Mouse (Mus musculus) liver, embryonic 14.5 days (tissue): ENCODE results near the gene Cdkn2aipnl. TPM values are rescaled to one million over a fixed set of nuclear protein-coding genes. Genes with fewer than 3 reads are reported as not detected.

Experiments used
- ATAC-seq: fragments of 200-750 bp; cut with Nextera tagmentation; 2 replicates; pipeline ENCODE4 v1.8.0; 2017; ENCODE audit warnings: moderate number of reproducible peaks, mild to moderate bottlenecking, moderate library complexity; ENCODE audit not compliant: insufficient read depth
- DNase-seq, 3 experiments: peaks; one replicate each; pipeline ENCODE4 v3.0.0-alpha.2; 2012 to 2013; ENCODE audit warnings: low read depth in 3 of 3, low spot score in 3 of 3
- H3K27ac ChIP-seq: fragments of 300-500 bp; sonication (generic); 2 replicates; pipeline ENCODE4 v1.5.1; 2014; ENCODE audit warnings: moderate library complexity, mild to moderate bottlenecking, control low read depth, inconsistent platforms
- H3K27me3 ChIP-seq: fragments of 300-500 bp; sonication (generic); 2 replicates; pipeline ENCODE4 v1.6.1; 2014; ENCODE audit warnings: mild to moderate bottlenecking, low read length, moderate library complexity; ENCODE audit not compliant: control insufficient read depth, insufficient read depth
- H3K36me3 ChIP-seq: fragments of 300-500 bp; sonication (generic); replicated peaks from 2 replicates; pipeline ENCODE4 v1.6.1; 2014; ENCODE audit warnings: low read depth; ENCODE audit not compliant: control insufficient read depth, insufficient read depth
- H3K4me1 ChIP-seq, 2 experiments: fragments of 200-500 bp in 1 of 2; fragments of 300-500 bp in 1 of 2; sonication (generic) in 1 of 2; replicated peaks; 2 replicates each; pipeline ENCODE4 v1.6.1; 2012 to 2014; ENCODE audit warnings: antibody characterized with exemption in 1 of 2, inconsistent platforms in 1 of 2, low read length in 1 of 2; ENCODE audit not compliant: control insufficient read depth in 2 of 2, insufficient read depth in 2 of 2
- H3K4me2 ChIP-seq: fragments of 300-500 bp; sonication (generic); 2 replicates; pipeline ENCODE4 v1.6.1; 2014; ENCODE audit warnings: low read depth, mild to moderate bottlenecking, control low read depth, moderate library complexity
- H3K4me3 ChIP-seq, 2 experiments: fragments of 200-500 bp in 1 of 2; fragments of 300-500 bp in 1 of 2; sonication (generic) in 1 of 2; 2 replicates each; pipeline ENCODE4 v1.5.1; 2012 to 2014; ENCODE audit warnings: low read depth in 2 of 2, low read length in 2 of 2, mild to moderate bottlenecking in 2 of 2, control low read depth in 1 of 2, inconsistent platforms in 1 of 2, moderate library complexity in 1 of 2; ENCODE audit not compliant: insufficient read depth in 1 of 2
- H3K9ac ChIP-seq: fragments of 300-500 bp; sonication (generic); replicated peaks from 2 replicates; pipeline ENCODE4 v1.6.1; 2014; ENCODE audit warnings: mild to moderate bottlenecking, control low read depth, moderate library complexity
- H3K9me3 ChIP-seq: fragments of 300-500 bp; sonication (generic); 2 replicates; pipeline ENCODE4 v1.6.1; 2016; ENCODE audit warnings: low read length, mixed read lengths; ENCODE audit not compliant: control insufficient read depth
- CTCF ChIP-seq: IDR thresholded peaks from 2 replicates; pipeline ENCODE4 v1.5.1; 2016; ENCODE audit warnings: antibody characterized with exemption, low read depth, control low read depth
- EP300 ChIP-seq: IDR thresholded peaks from 2 replicates; pipeline ENCODE4 v1.6.1; 2016; ENCODE audit warnings: antibody characterized with exemption, low read depth
- WGBS: fragments of 180-500 bp; shearing (Covaris S2); extraction: QIAGEN DNeasy Blood & Tissue Kit; methylation state at CpG from one replicate; pipeline ENCODE4 v1.1.7; 2014; ENCODE audit not compliant: insufficient replicate concordance; 5-methylcytosine and 5-hydroxymethylcytosine counted together
- polyA plus RNA-seq, 2 experiments: library from polyadenylated mRNA; depleted of rRNA in 1 of 2; stranded (reverse) in 1 of 2; unstranded in 1 of 2; fragments of >200 nt; fragmentation: Nextera tagmentation in 1 of 2; extraction: Ambion mirVana in 1 of 2; gene quantifications; 2 replicates each; pipeline versions ENCODE4 v1.2.1 to v1.2.3; 2012 to 2014

The Cdkn2aipnl gene
- polyA plus RNA-seq, 2 experiments: 19.0 to 53.5 TPM

- Histone ChIP-seq H3K4me3 (peak within 1 kb of the TSS; percentile 86 to 92), H3K9me3 (no peaks in the 10 kb centered on the region), H3K36me3 (no peaks in the 10 kb centered on the region), H3K27ac (peak within 1 kb of the TSS; percentile 83), H3K4me2 (peak within 1 kb of the TSS; percentile 94), H3K27me3 (no peaks in the 10 kb centered on the region), H3K4me1 (peaks cover 9 to 21% of the 10 kb centered on the region in 2 experiments), H3K9ac (peak within 1 kb of the TSS; percentile 80)
- peak; percentile 82 for ATAC-seq
- TF ChIP-seq EP300 (0 out of 2 replicates have a peak, but pooled peaks have one; percentile 6), CTCF (no peak)
- under 1% methylated on average over 51 of the region's 51 CpGs for WGBS
- DNase-seq: peak; percentile 91 to 94 (median 93)
Measured at GRCm38 (mm10) chr11:52003772-52004528, 36.5 kb downstream of the Cdkn2aipnl start, which contains the start of gene Cdkl3. Gene Cdkl3, plus strand, starts transcription at chr11:52004221.

- no peak for TF ChIP-seq EP300
- no peak for TF ChIP-seq CTCF
- no peak overlapping the region for H3K4me3 ChIP-seq
- ATAC-seq: no peak
Measured at GRCm38 (mm10) chr11:52005586-52005985, 38.1 kb downstream of the Cdkn2aipnl start.

DNA sequence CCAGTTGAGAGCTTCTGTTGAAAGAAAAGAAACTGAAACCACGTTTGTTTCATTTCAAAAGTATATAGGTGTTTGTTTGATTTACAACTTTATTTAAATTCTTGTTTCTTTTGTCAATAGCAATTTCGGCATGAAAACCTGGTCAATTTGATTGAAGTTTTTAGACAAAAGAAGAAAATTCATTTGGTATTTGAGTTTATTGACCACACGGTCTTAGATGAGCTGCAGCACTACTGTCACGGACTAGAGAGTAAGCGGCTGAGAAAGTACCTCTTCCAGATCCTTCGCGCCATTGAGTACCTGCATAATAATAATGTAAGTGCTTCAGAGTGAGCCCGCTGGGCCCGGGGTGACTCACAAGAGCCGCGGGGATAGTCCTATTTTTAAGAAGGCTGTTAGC, 43.5 kb downstream of the Cdkn2aipnl start:
- no peak for TF ChIP-seq CTCF
- no peak overlapping the region for H3K27ac ChIP-seq
- H3K27me3 ChIP-seq: no peaks in the 10 kb centered on the region
- H3K36me3 ChIP-seq: no peaks in the 10 kb centered on the region
- DNase-seq (no peak), ATAC-seq (no peak)
- H3K4me3 ChIP-seq: no peak overlapping the region
- no peak overlapping the region for H3K4me2 ChIP-seq
- WGBS: 75% methylated on average over 11 of the region's 11 CpGs
- H3K9me3 ChIP-seq: no peaks in the 10 kb centered on the region
- no peak overlapping the region for H3K9ac ChIP-seq
- H3K4me1 ChIP-seq: no peaks in the 10 kb centered on the region

More at GRCm38 (mm10) chr11:52005586-52005985, 38.1 kb downstream of the Cdkn2aipnl start:
- Histone ChIP-seq H3K4me1 (peaks cover 4 to 21% of the 10 kb centered on the region in 2 experiments), H3K27ac (no peak overlapping the region), H3K9ac (no peak overlapping the region), H3K9me3 (no peaks in the 10 kb centered on the region), H3K4me2 (no peak overlapping the region; the same call in none of the 2 replicates), H3K36me3 (no peaks in the 10 kb centered on the region), H3K27me3 (no peaks in the 10 kb centered on the region)
- DNase-seq: no peak
- 42% methylated on average over 2 of the region's 2 CpGs for WGBS

DNA sequence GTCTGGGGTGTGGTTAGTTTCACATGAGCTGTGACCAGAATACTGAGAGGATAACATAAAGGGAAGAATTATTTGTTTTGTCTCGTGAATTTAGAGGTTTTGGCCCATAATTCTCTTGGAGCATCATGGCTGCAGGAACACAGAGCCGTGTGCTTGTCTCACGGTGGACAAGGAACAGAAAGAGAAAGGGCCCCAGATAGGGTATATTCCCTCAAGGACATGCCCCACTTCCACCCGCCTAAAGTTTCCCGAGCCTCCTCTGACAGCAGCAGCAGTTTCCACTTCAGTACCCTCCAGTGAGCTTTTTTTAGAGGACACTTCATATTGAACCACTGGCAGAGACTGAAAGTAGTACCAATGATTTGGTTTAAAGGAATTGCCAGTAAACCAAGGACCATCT, 44.1 kb downstream of the Cdkn2aipnl start:
- H3K36me3 ChIP-seq: no peaks in the 10 kb centered on the region
- H3K27ac ChIP-seq: no peak overlapping the region
- H3K9me3 ChIP-seq: no peaks in the 10 kb centered on the region
- H3K27me3 ChIP-seq: no peaks in the 10 kb centered on the region
- DNase-seq: no peak
- no peak overlapping the region for H3K4me3 ChIP-seq
- no peak overlapping the region for H3K9ac ChIP-seq
- ATAC-seq: no peak
- no peak overlapping the region for H3K4me2 ChIP-seq
- no peak for TF ChIP-seq CTCF
- TF ChIP-seq EP300: no peak
- no peaks in the 10 kb centered on the region for H3K4me1 ChIP-seq
- 67% methylated on average over 5 of the region's 5 CpGs for WGBS

DNA sequence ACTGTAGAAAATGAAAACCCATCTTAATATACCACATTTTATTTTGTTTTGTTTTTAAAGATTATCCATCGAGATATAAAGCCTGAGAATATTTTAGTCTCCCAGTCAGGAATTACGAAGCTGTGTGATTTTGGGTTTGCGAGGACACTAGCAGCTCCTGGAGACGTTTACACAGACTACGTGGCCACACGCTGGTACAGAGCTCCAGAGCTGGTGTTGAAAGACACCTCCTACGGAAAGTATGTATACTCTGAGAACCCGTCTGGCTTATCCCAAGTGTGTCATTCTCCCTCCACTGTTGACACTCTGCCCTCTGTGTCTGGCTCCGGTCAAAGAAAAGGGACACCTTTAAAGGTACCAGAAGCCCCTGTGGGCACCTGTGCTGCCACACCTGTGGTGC, 50.8 kb downstream of the Cdkn2aipnl start:
- no peak for ATAC-seq
- no peak overlapping the region for H3K4me3 ChIP-seq
- 73% methylated on average over 9 of the region's 9 CpGs for WGBS

More for the DNA sequence above, 50.8 kb downstream of the Cdkn2aipnl start:
- Histone ChIP-seq H3K4me2 (no peak overlapping the region), H3K4me1 (no peaks in the 10 kb centered on the region), H3K36me3 (no peaks in the 10 kb centered on the region), H3K27me3 (no peaks in the 10 kb centered on the region), H3K9ac (no peak overlapping the region), H3K9me3 (no peaks in the 10 kb centered on the region), H3K27ac (no peak overlapping the region)
- DNase-seq: no peak
- TF ChIP-seq CTCF (no peak), EP300 (no peak)

Other genes starting within 250 kb of the Cdkn2aipnl start
- 3.7 TPM in 2 replicates for gene Sec24a, start 204.0 kb upstream of the Cdkn2aipnl start, polyA plus RNA-seq (2012; rRNA removed)
- 6.2 and 6.6 TPM in 2 replicates for gene Sec24a, start 204.0 kb upstream of the Cdkn2aipnl start, polyA plus RNA-seq (2014; fragmentation: Nextera tagmentation; extraction: Ambion mirVana)
- 26.3 and 35.2 TPM in 2 replicates for gene Sar1b, start 204.0 kb upstream of the Cdkn2aipnl start, polyA plus RNA-seq (2012; rRNA removed)
- gene Sar1b, start 204.0 kb upstream of the Cdkn2aipnl start, polyA plus RNA-seq (2014; fragmentation: Nextera tagmentation; extraction: Ambion mirVana): 80.4 and 80.7 TPM in 2 replicates
- 0.63 and 0.77 TPM in 2 replicates for gene Jade2, start 110.0 kb upstream of the Cdkn2aipnl start, polyA plus RNA-seq (2012; rRNA removed)
- 0.42 and 0.46 TPM in 2 replicates for gene Jade2, start 110.0 kb upstream of the Cdkn2aipnl start, polyA plus RNA-seq (2014; fragmentation: Nextera tagmentation; extraction: Ambion mirVana)
- 33.5 and 61.0 TPM in 2 replicates for gene Ube2b, start 33.1 kb downstream of the Cdkn2aipnl start, polyA plus RNA-seq (2012; rRNA removed)
- gene Ube2b, start 33.1 kb downstream of the Cdkn2aipnl start, polyA plus RNA-seq (2014; fragmentation: Nextera tagmentation; extraction: Ambion mirVana): 49.5 and 54.8 TPM in 2 replicates
- 0.36 and 0.75 TPM in 2 replicates for gene Cdkl3, start 36.6 kb downstream of the Cdkn2aipnl start, polyA plus RNA-seq (2012; rRNA removed)
- gene Cdkl3, start 36.6 kb downstream of the Cdkn2aipnl start, polyA plus RNA-seq (2014; fragmentation: Nextera tagmentation; extraction: Ambion mirVana): 0.81 and 0.95 TPM in 2 replicates
- 18.8 and 24.0 TPM in 2 replicates for gene Ppp2ca, start 131.0 kb downstream of the Cdkn2aipnl start, polyA plus RNA-seq (2012; rRNA removed)
- gene Ppp2ca, start 131.0 kb downstream of the Cdkn2aipnl start, polyA plus RNA-seq (2014; fragmentation: Nextera tagmentation; extraction: Ambion mirVana): 37.5 and 41.6 TPM in 2 replicates
- not detected in 2 replicates for gene Olfr1373, start 177.9 kb downstream of the Cdkn2aipnl start, polyA plus RNA-seq (2012; rRNA removed)
- gene Olfr1373, start 177.9 kb downstream of the Cdkn2aipnl start, polyA plus RNA-seq (2014; fragmentation: Nextera tagmentation; extraction: Ambion mirVana): not detected in 2 replicates
- not detected in 2 replicates for gene Olfr1371, start 246.3 kb downstream of the Cdkn2aipnl start, polyA plus RNA-seq (2012; rRNA removed)
- not detected in 2 replicates for gene Olfr1371, start 246.3 kb downstream of the Cdkn2aipnl start, polyA plus RNA-seq (2014; fragmentation: Nextera tagmentation; extraction: Ambion mirVana)